Mouse (Mus musculus) urinary bladder, postnatal 10 days (tissue): Measurements from ENCODE around the gene Cep131.

Experiments used
- DNase-seq: peaks from one replicate; pipeline ENCODE4 v3.0.0; 2022; ENCODE audit warnings: low spot score

Gene Cep131

DNA sequence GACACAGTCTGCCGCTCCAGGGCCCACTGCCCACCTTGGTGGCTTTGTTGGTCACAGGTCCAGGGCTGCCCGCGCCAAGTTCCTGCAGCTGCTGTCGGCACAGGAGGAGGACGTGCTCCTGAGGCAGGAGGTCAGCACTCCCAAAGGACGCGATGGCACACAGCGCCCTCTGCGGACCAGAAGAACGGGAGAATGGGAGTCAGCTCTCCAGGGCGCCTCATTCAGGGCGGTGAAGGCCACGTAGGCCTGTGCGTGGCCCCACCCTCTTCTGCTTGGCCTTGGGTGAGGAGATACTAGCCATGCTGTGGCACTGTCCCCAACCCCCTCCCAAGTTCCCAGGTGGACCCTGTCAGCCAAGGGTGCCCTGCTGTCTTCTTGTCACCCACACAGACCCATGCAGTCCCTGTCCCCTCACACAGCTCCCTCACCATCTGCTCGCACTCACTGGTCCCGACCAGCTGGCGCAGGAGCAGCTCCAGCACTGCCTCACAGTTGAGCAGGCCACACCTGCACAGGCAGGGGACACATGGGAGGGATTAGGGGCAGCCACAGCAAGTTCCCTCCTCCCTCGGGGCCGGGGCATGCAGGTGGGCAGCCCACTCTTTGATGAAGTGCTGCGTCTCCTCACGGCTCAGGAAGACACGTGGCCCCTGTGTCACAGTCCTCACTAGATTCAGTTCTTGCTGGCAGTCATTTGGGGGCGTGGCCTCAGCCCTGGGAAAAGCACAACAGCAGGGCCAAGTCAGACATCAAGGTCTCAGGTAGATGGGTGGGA is 6.4 kb upstream of the Cep131 start:
- no peak for DNase-seq

DNA sequence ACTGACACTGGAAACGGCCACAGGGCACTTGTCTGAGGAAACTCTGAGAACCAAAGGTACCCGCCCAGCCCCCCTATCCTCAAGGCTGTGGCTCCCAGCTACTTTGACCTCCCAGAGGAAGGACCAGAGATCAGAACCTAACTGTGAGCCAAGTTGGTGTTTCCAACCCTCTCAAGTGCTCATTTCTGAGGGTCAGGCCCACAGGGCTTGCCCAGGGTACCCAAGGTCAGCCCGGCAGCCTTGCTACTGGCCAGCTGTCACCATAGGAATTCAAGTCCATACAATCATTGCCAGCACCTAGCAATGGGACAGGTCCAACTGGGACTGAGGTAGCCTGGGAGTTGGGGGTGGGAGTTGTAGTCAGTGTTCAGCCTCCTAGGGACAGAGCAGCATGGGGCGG is 4.0 kb upstream of the Cep131 start:
- DNase-seq: no peak

DNA sequence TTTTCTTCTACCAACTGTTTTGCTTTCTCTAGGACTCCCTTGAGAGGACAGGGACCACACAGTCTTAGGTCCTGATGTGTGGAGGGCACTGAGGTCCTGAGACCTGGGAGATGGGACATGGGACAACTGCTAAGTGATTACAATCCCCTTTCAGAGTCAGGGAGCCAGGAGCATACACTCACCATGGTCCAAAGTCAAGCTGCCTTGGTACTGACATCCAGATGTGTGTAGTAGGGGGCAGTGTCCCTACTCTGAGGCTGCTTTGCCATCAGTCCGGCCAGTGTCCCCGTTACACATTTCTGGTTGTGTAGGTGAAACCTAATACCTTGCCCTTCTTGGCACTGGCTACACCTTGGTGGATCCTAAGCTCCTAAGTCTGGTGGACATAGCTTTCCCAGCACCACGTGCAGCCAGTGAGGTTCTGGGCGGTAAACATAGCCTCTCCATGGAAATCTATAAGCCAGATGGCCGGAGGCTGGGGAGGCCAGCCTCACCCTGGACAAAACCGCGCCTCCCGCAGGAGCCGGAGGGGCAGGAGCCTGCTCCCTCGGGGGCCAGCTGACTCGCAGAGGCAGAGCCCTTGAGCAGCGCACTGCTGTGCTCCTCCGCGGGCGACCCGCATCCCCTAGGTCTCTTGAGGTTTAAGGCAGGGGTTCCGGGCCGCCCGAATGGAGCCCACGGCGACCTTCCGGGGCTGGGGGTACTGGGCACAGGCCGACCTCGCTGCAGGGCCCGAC is 568 bp downstream of the Cep131 start:
- DNase-seq: no peak

DNA sequence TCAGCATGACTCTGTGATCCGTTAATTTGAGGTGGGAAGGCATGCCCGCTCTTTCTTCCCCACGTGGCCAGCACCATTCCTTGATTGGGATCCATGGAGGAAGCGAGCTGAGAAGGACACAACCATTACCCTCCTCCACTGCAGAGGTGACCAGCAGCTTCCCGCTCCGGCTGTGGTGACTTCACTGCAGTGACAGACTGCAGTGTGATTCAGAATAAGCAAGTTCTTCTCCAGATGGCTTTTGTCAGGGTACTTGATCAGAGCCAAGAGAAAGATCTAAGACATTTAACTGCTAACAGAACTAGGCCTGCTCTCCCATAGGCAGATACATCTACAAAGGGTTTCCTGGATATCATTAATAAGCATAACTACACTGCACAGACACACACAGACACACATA is 6.3 kb downstream of the Cep131 start:
- no peak for DNase-seq

DNA sequence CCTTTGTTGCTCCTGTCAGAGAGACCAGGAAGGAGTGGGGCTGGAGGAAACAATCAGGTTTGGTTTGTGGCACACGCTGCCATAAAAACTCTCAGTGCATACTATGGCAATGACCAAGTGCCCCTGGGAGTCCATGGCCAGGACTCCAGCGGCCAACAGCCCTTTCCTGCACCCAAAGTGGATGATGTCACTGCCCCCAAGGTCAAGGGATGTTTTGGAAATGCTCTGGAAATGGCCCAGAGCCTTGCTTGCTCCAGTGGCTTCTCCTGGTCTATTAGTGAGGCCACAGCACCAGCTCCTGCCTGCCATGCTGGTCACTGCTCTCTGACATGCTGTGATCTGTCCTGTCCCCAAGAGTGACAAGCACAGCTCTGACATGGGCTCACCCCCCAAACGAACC is 10.4 kb downstream of the Cep131 start:
- no peak for DNase-seq

DNA sequence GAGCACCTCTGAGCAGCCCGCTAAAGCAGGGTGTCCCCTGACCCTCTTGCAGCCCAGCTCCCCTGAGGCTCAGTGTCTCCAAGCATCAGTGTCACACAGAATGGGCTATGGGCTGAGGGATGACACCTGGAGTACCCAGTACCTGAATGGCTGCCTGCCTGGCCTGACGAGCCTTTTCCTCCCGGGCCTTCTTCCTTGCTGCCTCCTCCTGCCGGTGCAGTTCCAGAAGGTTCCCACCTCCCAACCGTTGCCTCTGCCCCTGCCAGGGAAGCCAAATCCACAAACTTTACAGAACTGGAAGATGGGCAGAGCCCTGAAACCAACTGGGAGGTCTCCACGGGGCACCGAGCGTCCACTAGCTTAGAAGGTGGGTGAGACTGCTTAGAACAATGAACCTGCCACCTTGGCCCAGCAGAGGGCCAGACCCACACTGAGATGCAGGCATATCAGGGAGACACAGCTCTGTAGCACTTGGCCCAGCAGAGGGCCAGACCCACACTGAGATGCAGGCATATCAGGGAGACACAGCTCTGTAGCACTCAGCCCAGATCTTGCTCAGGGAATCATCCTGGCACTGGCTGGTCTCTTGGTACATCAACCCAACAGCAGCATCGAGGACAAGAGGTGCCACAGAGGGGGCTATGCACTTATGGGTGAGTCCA is 13.5 kb downstream of the Cep131 start:
- no peak for DNase-seq

DNA sequence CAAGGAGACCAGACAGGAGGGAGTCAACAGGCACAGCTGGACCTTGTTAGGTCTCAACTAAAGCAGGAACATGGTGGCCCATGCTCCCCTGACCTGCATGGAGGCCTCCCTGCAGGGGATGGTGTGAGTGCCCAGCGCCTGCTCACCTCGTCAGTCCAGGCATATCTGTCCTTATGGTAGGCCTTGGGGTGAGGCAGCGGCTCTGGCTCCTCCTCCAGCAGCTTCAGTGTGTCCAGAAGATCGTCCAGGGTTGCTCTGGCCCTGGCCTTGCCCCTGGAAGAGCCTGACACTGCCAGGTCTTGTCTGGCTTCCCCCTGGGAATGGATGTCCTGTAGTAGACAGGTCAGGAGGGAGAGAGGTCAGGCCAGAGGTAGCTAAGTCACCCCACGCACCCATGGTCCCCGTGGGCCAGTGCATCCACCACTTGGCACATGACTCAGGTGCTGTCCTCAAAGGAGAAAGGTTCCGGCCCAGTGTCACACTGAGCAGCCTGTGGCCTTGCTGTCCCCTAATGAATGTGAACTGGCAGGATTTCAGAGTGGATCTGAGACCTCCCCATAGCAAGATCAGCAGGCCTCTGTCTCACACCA is 14.8 kb downstream of the Cep131 start:
- DNase-seq: no peak

DNA sequence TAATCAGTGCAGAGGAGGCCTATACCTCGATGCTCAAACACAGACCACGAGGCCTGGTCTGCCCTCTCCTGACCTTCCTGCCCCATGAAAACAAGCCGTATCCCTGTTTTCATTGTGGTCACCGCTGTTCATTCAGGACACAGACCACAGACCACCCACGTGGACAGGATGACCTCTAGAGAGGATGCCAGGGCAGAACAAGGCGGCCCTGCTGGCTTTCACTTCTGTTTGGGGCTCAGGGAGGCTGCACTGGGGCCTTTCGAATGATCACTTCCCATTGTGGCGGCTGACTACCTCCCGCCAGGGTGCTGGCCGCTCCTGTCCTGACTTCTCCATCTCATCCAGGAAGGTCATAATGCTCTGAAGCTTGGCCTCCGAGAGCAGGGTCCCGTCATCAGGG is 15.6 kb downstream of the Cep131 start:
- no peak for DNase-seq

DNA sequence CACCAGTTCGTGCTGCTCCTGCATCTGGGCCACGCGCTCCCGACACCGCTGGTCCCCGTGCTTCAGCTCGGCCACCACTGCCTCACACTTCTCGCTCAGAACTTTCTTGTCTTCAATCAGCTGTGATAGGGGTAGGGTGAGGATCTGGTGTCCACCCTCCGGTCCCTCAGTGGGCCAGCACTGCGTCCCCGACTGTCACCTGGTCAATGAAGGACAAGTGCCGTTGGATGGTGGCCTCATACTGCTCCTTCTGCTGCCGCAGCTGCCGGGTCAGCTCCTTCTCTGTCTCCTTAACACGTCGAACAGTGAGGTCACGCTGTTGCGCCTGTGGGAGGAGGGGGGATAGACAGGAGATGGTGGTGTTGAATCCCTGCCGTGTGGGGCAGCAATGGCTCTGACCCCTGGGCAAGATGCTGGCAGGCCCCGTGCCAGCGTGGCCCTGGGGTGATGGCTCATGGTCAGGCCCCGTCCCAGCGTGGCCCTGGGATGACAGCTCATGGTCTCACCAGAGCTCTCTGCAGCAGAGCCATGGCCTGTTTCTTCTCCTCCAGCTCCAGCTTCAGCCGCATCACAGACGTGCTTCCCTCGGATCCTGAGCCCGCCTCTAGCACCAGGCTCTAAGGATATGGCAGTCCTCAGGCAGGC is 16.2 kb downstream of the Cep131 start:
- DNase-seq: no peak

DNA sequence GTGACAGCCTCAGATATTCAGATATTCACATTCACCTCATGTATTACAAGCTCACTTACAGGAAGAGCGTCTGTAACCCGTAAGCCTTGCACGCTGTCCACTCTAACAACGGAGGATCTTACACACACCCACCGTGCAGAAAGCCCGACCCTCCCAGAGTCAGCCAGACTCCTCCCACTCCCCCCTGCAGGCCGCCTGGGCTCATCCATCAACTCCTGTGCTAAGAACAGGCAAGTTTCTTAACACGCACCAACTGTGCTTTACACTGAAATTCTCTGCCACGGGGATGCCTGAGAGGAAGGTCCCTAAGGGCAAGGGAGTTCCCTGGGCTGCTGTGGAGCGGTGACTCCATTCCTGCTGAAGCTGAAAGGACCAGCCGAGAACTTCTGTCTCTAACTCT is 17.4 kb downstream of the Cep131 start:
- DNase-seq: no peak

DNA sequence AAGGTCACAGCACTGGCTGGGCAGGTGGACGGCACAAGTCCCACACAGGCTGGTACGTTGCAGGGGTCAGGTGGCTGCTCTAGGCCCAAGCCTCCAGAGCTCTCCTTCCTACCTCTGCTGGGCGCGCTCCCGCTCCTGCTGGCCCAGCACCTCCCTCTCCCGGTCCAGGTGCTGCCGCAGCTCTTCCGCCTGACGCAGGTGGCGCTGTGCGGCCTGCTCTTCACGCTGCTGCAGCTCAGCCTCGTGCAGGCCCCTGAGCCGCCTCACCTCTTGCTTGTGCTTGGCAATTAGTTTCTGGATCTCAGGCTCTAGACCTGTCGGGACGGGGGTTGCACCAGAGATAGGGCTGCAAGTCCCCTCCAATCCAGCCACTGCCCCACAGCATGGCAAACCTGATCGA is 18.8 kb downstream of the Cep131 start:
- DNase-seq: no peak

DNA sequence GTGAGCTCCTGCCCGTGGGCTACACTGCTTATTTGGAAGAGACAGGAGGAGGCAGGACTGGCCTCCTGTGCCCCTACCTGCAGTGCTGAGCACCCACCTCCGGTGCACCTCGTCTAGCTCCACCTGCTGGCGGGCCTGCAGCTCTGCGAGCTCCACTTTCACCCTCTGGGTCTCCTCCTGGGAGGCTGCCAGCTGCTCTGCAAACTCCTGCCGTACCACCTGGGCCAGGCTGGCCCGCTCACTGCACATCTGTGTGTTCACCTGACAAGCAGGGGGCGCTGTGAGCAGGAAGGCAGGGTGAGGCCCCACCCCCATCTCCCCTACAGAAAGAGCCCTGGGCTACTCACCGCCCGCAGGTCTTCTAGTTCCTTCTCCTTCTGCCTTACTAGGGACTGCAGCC is 21.3 kb downstream of the Cep131 start:
- no peak for DNase-seq

DNA sequence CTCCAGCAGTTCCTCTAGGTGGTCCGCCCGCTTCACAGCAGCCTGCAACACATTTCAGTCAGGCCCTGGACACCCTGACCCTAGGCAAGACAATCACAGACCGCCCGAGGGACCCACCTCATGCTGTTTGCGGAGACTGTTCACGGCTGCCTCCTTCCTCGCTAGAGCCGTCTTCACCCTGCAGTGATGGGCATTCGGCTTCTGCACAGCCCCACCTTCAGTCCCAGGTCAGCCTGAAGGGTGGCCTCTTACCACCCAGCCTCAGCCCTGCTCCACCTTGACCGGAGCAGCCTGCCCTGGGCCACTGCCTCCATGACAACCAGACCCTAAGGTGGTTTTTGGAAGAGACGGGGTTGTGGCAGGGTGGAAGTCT is 22.0 kb downstream of the Cep131 start:
- DNase-seq: no peak

DNA sequence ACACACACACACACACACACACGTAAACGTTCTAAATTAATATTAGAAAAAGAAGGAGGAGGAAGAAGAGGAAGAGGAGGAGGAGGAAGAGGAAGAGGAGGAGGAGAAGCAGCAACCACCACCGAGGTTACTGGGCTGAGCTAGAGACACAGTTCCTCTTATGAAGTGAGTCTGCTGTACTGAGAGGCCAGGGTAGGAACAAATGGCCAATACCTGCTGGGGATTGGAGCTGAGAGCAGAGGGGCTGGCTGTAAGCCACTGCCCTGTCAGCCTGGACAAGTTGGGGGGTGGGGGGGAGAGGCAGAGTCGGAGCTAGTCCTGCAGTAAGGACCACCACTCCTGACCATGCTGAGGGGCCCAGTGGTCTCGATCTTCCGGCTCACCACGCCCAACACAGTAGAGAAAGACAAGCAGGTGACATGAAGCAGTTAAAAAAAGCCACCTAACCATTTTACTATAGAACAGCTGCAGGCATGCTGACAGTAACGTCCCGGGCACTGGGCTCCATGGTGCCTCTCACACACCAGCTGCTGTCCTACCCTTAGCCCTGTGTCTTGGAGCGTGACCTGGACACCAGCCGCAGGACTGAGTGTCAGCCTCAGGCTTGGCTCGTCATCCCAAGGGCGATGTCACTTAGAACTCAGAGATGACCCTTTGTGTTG is 22.5 kb downstream of the Cep131 start:
- no peak for DNase-seq

DNA sequence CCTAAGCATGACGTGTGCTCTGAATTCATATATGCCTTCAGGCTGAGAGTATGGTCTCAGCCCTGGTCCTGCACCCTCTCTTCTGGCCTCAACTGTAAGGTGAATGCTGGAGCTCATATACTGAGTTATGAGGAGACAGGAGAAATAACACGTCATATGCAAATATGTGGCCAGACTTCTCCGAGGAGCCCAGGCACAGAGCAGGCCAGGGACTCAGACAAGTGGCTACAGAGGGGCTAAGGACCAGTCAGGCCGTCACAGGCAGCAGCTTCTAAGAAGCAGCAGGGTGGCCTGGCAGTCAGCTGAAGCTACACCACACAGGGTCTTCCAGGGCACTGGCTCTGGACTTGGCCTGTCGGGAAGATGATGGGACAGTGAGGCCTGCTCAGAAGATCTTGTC is 23.3 kb downstream of the Cep131 start:
- DNase-seq: no peak

DNA sequence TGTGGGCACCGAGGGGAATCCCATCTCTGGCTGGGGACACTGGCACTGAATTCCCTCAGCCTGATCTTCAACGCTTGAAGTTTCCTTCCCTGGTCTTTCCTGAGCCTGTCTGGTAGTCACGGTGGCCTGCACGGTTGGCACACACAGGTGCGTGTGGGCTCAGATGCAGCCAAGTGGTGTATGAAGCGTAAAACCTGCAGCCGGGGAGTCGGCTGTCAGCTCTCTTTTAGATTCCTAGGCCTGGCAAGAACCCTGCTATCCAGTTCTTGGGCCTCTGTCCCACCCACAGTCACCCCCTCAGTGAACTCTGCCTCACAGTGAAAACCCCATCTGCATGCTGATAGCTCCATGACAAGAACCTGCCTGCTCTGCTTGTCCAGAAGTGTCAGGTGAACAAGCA is 26.0 kb downstream of the Cep131 start:
- DNase-seq: no peak

DNA sequence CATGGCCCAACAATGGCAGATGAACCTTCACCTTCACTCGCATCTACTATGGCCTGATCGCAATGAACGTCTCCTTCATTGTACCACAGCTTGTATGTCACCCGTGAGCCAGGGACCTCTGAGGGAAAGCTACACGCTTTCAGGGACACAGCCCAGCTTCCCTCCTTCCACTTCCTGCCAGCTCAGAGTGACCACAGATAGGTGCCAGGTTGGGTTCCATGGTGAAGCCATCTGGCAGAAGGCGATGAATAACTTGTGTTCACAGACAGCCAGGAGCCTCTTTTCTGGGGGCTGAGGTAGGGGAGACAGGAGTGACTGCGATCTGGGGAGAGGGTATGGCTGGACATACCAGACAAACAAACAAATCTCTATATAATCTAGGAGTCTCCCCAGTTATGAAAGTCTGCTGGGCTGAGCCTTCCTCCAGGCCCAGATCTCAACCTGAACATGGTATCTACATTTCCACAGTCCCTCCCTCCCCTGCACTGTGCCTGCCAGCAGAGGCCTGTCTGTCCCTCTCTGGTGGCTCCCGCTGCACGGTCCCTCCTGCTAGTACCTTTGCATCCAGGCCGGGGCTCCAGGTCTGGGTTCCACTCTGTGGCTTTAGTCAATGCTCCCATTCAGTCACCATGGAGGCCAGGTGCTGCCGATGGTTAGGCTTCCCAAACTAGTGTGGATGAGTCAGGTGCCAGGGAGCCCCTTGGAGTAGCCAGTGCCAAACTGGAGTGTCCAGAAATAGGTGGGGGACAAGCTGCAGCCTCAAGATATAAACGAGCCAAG is 30.5 kb downstream of the Cep131 start:
- no peak for DNase-seq

DNA sequence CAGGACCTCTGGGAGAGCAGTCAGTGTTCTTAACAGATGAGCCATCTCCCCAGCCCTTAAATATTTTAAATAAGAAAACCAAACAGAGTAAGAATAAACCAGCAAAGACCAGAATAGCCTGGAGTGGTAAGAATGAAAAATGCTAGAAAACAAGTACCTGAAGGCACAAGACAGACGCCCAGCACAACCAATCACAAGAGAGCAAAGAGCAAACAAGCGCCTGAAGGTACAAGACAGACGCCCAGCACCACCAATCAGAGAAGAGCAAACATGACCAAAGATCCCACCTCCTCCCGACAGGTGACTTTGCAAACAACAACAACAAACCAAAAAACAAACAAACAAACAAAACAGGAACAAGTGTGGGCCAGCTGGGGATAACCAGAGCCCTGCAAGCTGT is 32.8 kb downstream of the Cep131 start:
- no peak for DNase-seq

DNA sequence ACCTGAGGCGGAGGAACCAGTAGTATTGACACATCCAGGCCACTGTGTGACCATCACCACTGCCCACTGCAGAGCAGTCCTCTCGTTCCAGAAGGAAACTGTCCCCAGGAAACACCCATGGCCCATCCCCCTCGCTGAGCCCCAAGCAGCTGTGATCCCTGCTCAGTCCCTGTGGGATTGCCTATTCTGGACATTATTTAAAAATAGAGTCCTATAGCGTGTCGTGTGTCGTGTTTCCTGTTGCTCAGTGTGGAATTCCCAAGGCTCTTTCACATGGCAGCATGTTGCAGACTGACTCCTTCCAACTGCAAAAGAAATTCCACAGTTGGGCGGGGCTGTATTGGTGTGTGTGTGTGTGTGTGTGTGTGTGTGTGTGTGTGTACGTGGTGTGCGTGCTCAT is 34.4 kb downstream of the Cep131 start:
- DNase-seq: no peak

DNA sequence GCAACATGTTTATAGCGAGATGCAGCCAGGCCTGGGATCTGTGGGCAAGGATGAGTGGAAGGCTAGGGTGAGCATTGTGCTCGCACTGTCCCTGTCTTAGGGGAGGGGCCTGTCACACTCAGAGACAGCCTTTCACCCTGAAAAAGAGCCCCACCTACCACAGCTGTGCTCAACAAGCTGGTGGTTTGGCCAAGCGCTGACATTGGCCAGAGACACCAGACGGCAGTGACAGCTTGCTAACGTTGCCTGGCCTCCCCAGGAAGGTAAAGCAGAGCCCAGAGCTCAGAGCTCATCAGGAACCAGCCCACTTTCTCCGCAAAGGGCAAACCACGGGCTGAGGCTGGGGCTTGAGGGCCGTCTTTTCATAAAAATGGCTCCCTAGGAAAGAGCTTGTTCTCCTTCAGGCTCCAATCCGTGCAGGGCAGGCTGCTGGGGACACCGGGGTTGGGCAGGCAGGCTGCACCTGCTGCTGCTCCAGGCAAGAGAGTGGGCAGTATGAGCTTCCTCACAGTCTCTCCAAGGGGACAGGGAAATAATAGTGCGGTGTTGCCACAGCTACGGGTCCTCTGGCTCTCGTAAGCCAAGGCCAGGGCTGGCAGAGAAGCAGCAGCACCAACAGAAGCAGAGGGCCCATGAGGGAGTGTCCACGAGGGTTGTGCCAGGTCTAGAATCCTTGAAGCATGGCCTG is 35.4 kb downstream of the Cep131 start:
- DNase-seq: no peak

DNA sequence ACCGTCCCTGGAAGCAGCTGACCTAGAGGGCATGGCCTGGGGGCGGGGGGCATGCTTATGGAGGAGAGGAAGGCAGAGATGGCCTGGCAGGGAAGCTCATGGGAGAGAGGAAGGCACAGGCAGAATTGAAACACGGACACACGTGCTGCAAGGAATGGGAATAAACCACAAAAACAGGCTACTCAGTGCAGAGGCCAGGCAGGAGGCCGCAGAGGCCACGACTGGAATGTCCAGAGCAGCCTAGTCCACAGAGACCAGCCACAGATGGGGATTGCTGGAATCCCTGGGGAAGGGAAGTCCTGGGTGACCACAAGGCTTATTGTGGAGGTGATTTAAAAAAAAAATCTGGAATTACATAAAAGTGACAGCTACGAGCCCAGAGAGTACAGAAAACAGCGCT is 37.6 kb downstream of the Cep131 start:
- DNase-seq: no peak
